Mouse (Mus musculus): ENCODE measurements around the gene Sesn1. TPM values are rescaled to one million over a fixed set of nuclear protein-coding genes. Genes with fewer than 3 reads are reported as not detected.

The Sesn1 gene
- polyA plus RNA-seq, 1 experiment from 2014 or later, result 44.2 TPM

DNA sequence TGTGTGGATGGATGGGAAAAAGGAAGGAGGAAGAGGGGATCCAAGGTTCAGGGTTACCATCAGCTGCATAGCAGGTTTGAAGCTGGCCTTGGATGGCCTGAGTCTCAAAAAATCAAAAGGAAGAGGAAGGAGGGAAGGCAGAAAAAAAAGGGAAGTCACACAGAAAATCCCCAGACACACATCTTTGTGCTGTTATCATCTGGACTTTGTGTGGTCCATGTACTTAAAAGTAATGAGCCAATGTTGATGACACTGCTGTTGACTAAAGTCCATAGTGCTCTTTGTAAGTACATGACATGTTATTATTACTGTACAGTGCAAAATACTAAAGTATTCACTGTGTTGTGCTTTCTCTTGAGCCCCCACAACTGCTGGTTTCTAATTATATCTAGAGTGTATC is 86.7 kb downstream of the Sesn1 start:
- no peak overlapping the region for H3K4me2 ChIP-seq
- no peak overlapping the region for H3K4me3 ChIP-seq
- H3K9ac ChIP-seq, result no peak overlapping the region
- H3K27ac ChIP-seq, result no peak overlapping the region
- peaks cover 16% of the 10 kb centered on the region for H3K4me1 ChIP-seq
- no peaks in the 10 kb centered on the region for H3K9me3 ChIP-seq (replicated peaks)
- H3K27me3 ChIP-seq, result no peaks in the 10 kb centered on the region
- peaks cover 24% of the 10 kb centered on the region for H3K36me3 ChIP-seq (ENCODE audit: poor library complexity, severe bottlenecking)
- ATAC-seq, result no peak

DNA sequence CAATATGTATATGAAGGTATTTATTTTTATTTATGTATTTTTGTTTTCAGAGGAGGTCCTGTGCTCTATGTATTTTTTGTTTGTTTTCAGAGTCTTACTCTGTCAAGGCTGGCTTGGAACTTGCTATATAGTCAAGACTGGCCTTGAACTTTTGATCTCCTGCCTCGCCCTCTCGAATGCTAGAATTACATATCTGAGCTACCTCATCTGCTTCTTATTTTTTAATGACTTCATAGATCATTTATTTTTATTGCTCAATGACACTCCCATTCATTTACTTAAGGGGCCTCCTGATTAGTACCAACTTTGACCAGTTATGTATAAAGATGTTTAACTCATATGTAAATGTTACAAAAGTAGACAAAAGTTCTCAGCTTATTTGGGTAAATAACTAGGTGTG is 87.1 kb downstream of the Sesn1 start:
- no peak for ATAC-seq
- 94% methylated on average over 2 of the region's 2 CpGs for whole genome bisulfite sequencing
- no peaks in the 10 kb centered on the region for H3K9me3 ChIP-seq (replicated peaks)

GRCm38 (mm10) chr10:41901456-41901855 is 91.7 kb downstream of the Sesn1 start:
- ATAC-seq, result no peak
- H3K27ac ChIP-seq, result no peak overlapping the region
- 92% methylated on average over 8 of the region's 8 CpGs for WGBS
- peaks cover 49% of the 10 kb centered on the region for H3K36me3 ChIP-seq (ENCODE audit: poor library complexity, severe bottlenecking)
- H3K4me1 ChIP-seq, result no peaks in the 10 kb centered on the region
- no peak overlapping the region for H3K4me2 ChIP-seq
- no peaks in the 10 kb centered on the region for H3K27me3 ChIP-seq
- H3K9ac ChIP-seq, result no peak overlapping the region
- H3K4me3 ChIP-seq, result no peak overlapping the region
- H3K9me3 ChIP-seq (replicated peaks), result no peaks in the 10 kb centered on the region

More for the DNA sequence above, 87.1 kb downstream of the Sesn1 start:
- Histone ChIP-seq H3K4me3 (no peak overlapping the region), H3K4me2 (no peak overlapping the region), H3K4me1 (peaks cover 16% of the 10 kb centered on the region), H3K9ac (no peak overlapping the region), H3K27ac (no peak overlapping the region), H3K27me3 (no peaks in the 10 kb centered on the region), H3K36me3 (ENCODE audit: poor library complexity, severe bottlenecking) (peaks cover 24% of the 10 kb centered on the region)

GRCm38 (mm10) chr10:41901864-41902263 is 92.1 kb downstream of the Sesn1 start:
- Histone ChIP-seq H3K4me1 (0 out of 2 replicates have a peak, but pooled peaks cover 2% of the 10 kb centered on the region), H3K27ac (no peak overlapping the region), H3K4me2 (no peak overlapping the region), H3K9me3 (replicated peaks) (no peaks in the 10 kb centered on the region), H3K4me3 (no peak overlapping the region), H3K27me3 (no peaks in the 10 kb centered on the region), H3K9ac (no peak overlapping the region), H3K36me3 (ENCODE audit: poor library complexity, severe bottlenecking) (peaks cover 51% of the 10 kb centered on the region)
- 81% methylated on average over 6 of the region's 6 CpGs for WGBS
- no peak for ATAC-seq

DNA sequence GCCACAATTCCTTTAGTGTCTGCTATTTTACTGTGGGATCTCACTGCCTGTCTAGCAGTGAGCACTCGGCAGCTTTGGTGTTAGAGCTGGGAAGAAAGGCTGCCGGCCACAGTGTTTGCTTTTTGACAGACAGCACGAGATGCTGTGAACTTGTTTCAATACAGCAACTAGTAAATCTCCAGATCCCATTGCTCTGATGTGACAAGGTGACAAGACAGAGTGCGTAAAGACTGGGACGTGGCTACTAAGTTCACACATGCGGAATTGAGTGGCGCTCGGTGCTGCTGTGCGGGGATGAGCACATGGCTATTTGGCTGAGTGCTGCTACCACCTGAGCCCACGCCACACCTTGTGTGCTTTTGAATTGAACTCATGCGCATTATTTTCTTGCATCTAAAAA is 97.7 kb downstream of the Sesn1 start:
- peak; percentile 75 for ATAC-seq
- Histone ChIP-seq H3K27ac (peak overlapping the region; percentile 61), H3K9ac (no peak overlapping the region), H3K27me3 (no peaks in the 10 kb centered on the region), H3K4me2 (no peak overlapping the region), H3K4me3 (no peak overlapping the region), H3K9me3 (replicated peaks) (no peaks in the 10 kb centered on the region), H3K4me1 (peaks cover 29% of the 10 kb centered on the region), H3K36me3 (ENCODE audit: poor library complexity, severe bottlenecking) (peaks cover 46% of the 10 kb centered on the region)
- 68% methylated on average over 11 of the region's 11 CpGs for WGBS

- 81% methylated on average over 4 of the region's 4 CpGs for WGBS
- Histone ChIP-seq H3K4me2 (no peak overlapping the region), H3K27ac (no peak overlapping the region), H3K9me3 (replicated peaks) (no peaks in the 10 kb centered on the region), H3K4me3 (no peak overlapping the region), H3K36me3 (ENCODE audit: poor library complexity, severe bottlenecking) (peaks cover 42% of the 10 kb centered on the region), H3K27me3 (no peaks in the 10 kb centered on the region), H3K9ac (no peak overlapping the region), H3K4me1 (peaks cover 29% of the 10 kb centered on the region)
- ATAC-seq, result no peak
Measured at GRCm38 (mm10) chr10:41907950-41908349, 98.2 kb downstream of the Sesn1 start.

DNA sequence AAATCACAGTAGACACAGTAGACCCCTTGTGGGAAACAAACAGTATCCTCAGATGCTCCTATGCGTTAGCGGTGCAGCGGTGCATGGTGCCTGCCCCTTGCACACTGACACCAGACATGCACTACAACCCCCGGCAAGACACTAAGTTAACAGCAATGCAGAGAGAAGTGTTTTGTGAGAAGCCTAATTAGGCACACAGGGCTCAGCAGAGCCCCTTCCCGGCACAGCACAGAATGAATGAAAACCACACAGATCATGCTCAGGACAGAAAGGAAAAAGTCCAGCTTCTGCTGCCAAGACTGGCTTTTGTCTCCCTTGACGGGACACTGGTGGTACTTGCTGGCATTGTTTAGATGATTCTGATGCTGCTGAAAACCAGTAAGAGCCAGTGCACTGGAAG is 99.2 kb downstream of the Sesn1 start:
- Histone ChIP-seq H3K27me3 (no peaks in the 10 kb centered on the region), H3K27ac (peak overlapping the region; percentile 51), H3K4me1 (peaks cover 29% of the 10 kb centered on the region), H3K4me2 (no peak overlapping the region), H3K4me3 (no peak overlapping the region), H3K9ac (no peak overlapping the region), H3K9me3 (replicated peaks) (no peaks in the 10 kb centered on the region), H3K36me3 (ENCODE audit: poor library complexity, severe bottlenecking) (peaks cover 35% of the 10 kb centered on the region)
- peak; percentile 32; the same call in 1 of the 2 replicates for ATAC-seq
- WGBS, result 32% methylated on average over 6 of the region's 6 CpGs

GRCm38 (mm10) chr10:41912290-41912994 is 102.7 kb downstream of the Sesn1 start:
- Histone ChIP-seq H3K27ac (no peak overlapping the region), H3K4me1 (peaks cover 22% of the 10 kb centered on the region), H3K9me3 (replicated peaks) (no peaks in the 10 kb centered on the region), H3K36me3 (ENCODE audit: poor library complexity, severe bottlenecking) (peaks cover 7% of the 10 kb centered on the region; the same call in 1 of the 2 replicates), H3K9ac (no peak overlapping the region), H3K27me3 (no peaks in the 10 kb centered on the region), H3K4me2 (no peak overlapping the region), H3K4me3 (no peak overlapping the region)
- WGBS, result 94% methylated on average over 8 of the region's 8 CpGs
- ATAC-seq, result no peak

DNA sequence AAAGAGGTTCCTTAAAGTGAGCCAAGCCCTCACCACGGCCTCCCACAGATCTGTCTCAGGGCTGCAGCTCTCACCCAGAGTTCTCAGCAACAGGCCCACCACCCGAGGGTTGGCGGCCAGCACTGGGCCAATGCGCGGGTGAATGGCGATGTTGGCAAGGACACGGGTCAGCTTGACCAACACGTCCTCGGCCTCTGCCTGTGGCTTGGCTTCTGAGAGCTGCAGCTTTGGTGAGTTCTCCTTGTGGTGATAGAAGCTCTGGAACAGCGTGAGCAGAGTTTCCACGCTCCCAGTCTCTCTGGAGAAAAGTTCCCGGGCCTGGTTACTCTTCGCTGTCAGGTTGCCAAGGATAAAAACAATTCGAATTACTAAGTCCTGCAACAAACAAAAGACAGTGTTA is 117.0 kb downstream of the Sesn1 start:
- Histone ChIP-seq H3K9ac (no peak overlapping the region), H3K4me2 (no peak overlapping the region), H3K9me3 (replicated peaks) (no peaks in the 10 kb centered on the region), H3K4me1 (peaks cover 17% of the 10 kb centered on the region), H3K27me3 (no peaks in the 10 kb centered on the region), H3K4me3 (no peak overlapping the region), H3K36me3 (ENCODE audit: poor library complexity, severe bottlenecking) (no peaks in the 10 kb centered on the region), H3K27ac (no peak overlapping the region)
- WGBS, result 75% methylated on average over 14 of the region's 14 CpGs
- ATAC-seq, result no peak

DNA sequence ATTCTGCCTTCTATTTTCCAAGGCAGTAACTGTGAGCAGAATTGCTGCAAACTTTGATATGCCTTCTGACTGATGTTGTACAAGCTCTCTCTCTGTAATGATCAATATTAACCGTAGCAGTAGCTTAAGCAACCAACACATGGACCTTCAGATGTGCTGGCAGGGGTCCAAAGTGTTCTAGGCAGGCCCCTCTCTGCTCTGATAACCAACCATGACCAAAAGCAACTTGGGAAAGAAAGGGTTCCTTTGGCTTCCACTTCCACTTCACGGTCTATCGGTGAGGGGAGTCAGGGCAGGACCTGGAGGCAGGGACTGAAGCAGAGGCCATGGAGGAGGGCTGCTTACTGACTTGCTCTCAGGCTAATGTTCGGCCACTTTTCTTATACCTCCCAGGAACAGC is 121.2 kb downstream of the Sesn1 start:
- WGBS, result 75% methylated on average over 4 of the region's 4 CpGs

DNA sequence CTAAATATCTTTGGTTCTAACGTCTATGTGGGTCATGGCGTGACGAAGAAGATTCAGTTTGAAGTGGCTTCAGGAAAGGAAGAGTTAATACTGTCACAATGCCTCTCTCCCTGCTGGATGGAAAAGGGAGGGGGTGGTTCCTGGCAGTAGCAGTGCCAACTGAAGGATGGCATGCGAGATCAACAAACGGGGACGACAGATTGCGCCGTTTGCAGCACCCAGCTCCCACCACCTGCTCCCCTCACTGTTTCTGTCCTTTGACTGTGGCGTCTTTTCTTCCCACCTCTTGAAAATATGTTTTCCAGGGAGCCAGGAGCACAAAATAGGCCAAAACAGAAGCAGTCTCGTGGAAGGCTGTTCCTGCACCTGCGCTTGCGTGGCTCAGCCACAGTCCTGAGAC is 122.2 kb downstream of the Sesn1 start:
- Histone ChIP-seq H3K4me3 (no peak overlapping the region), H3K27ac (peak overlapping the region; percentile 79), H3K9ac (peak overlapping the region; percentile 34; the same call in 1 of the 2 replicates), H3K4me2 (peak overlapping the region; percentile 29), H3K36me3 (ENCODE audit: poor library complexity, severe bottlenecking) (no peaks in the 10 kb centered on the region), H3K27me3 (no peaks in the 10 kb centered on the region), H3K9me3 (replicated peaks) (no peaks in the 10 kb centered on the region), H3K4me1 (peaks cover 65% of the 10 kb centered on the region)
- ATAC-seq, result peak; percentile 54
- 50% methylated on average over 12 of the region's 12 CpGs for WGBS

More for the DNA sequence above, 121.2 kb downstream of the Sesn1 start:
- no peak overlapping the region for H3K4me2 ChIP-seq
- no peaks in the 10 kb centered on the region for H3K9me3 ChIP-seq (replicated peaks)
- H3K27ac ChIP-seq, result no peak overlapping the region
- no peaks in the 10 kb centered on the region for H3K36me3 ChIP-seq (ENCODE audit: poor library complexity, severe bottlenecking)
- H3K9ac ChIP-seq, result no peak overlapping the region
- H3K4me1 ChIP-seq, result peaks cover 56% of the 10 kb centered on the region
- H3K27me3 ChIP-seq, result no peaks in the 10 kb centered on the region
- H3K4me3 ChIP-seq, result no peak overlapping the region
- no peak for ATAC-seq

- no peaks in the 10 kb centered on the region for H3K36me3 ChIP-seq (ENCODE audit: poor library complexity, severe bottlenecking)
- no peak overlapping the region for H3K4me3 ChIP-seq
- H3K27me3 ChIP-seq, result no peaks in the 10 kb centered on the region
- ATAC-seq, result no peak
- no peak overlapping the region for H3K4me2 ChIP-seq
- no peaks in the 10 kb centered on the region for H3K9me3 ChIP-seq (replicated peaks)
- H3K4me1 ChIP-seq, result peaks cover 68% of the 10 kb centered on the region
- WGBS, result 86% methylated on average over 5 of the region's 5 CpGs
- no peak overlapping the region for H3K9ac ChIP-seq
- peak overlapping the region; percentile 48; the same call in 1 of the 2 replicates for H3K27ac ChIP-seq
Measured at GRCm38 (mm10) chr10:41932943-41933342, 123.2 kb downstream of the Sesn1 start.

DNA sequence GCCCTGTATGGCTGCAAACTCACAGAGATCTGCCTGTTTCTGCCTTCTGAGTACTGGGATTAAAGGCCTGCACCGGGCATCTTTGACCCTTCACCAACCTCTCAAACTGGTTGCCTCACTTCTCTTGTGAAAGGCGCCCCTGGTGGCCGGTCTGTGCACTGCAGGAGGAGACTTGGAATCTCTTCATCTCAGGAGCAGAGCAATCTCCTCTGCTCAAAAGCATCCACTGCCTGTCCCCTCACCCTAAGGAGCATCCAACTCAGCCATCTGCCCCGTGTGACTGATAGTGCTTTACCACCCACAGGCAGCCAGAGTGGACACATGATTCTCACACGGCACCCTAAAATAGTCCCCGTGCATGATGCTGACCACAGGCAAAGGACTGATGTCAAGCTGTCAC is 123.8 kb downstream of the Sesn1 start:
- no peaks in the 10 kb centered on the region for H3K36me3 ChIP-seq (ENCODE audit: poor library complexity, severe bottlenecking)
- no peak overlapping the region for H3K9ac ChIP-seq
- no peak overlapping the region for H3K4me2 ChIP-seq
- H3K4me1 ChIP-seq, result peaks cover 68% of the 10 kb centered on the region
- H3K4me3 ChIP-seq, result no peak overlapping the region
- H3K27me3 ChIP-seq, result no peaks in the 10 kb centered on the region
- no peaks in the 10 kb centered on the region for H3K9me3 ChIP-seq (replicated peaks)
- 67% methylated on average over 6 of the region's 6 CpGs for WGBS
- no peak overlapping the region for H3K27ac ChIP-seq
- no peak for ATAC-seq

All from forebrain, embryonic 13.5 days (tissue).